Mouse (Mus musculus) stomach, postnatal 0 days (tissue): ENCODE data around the gene Vps9d1.

Experiments used
- CTCF ChIP-seq: IDR thresholded peaks from 2 replicates; pipeline ENCODE4 v1.5.1; 2016; ENCODE audit warnings: antibody characterized with exemption, low read depth, mild to moderate bottlenecking, moderate library complexity
- EP300 ChIP-seq: optimal IDR thresholded peaks from 2 replicates; pipeline ENCODE3; 2016; ENCODE audit warnings: antibody characterized with exemption

GRCm38 (mm10) chr8:123243053-123243452, 11.1 kb downstream of the Vps9d1 start:
- peak; percentile 45 for TF ChIP-seq CTCF
- no peak for TF ChIP-seq EP300
